Mouse (Mus musculus) gastrocnemius, postnatal 4 days (tissue): Measurements from ENCODE around the gene Cdca5. TPM values are rescaled to one million over a fixed set of nuclear protein-coding genes. Genes with fewer than 3 reads are reported as not detected.
A peak's percentile ranks its signal among the peaks of the same experiment; 100 is the strongest.

Experiments
- DNase-seq, 2 experiments: peaks; one replicate each; pipeline ENCODE4 v3.0.0; 2021 to 2022; ENCODE audit warnings: low spot score in 2 of 2, mixed read lengths in 2 of 2
- microRNA-seq: library from miRNA; unstranded; fragments of <30 nt; microRNA quantifications from one replicate; pipeline ENCODE4 v1.2.0, GENCODE M21; 2021
- total RNA-seq, 2 experiments: library from RNA; stranded (reverse); gene quantifications; 2 replicates each; pipeline ENCODE4 v1.2.3; 2021

The Cdca5 gene
- total RNA-seq, 2 experiments from 2014 or later: 7.7 to 8.1 TPM

DNA sequence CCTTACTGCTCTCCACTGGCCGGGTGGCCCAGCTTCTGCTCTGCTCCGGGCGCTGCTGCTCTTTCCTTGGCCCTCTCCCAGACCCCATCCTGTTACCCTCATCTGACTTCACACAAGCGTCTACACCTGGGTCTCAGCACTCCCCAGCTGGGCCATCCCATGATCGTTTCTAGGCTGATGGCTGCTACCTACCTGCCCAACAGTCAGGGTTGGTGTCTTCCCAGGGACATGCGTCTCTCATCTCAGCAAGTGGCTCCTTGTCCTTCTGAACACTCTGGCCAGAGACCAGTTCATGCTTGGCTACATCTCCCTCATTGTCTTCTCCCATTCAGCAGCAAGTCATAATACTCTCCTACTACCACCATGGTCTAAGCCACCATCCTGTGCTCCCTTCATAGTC is 54.9 kb downstream of the Cdca5 start:
- DNase-seq: no peak

DNA sequence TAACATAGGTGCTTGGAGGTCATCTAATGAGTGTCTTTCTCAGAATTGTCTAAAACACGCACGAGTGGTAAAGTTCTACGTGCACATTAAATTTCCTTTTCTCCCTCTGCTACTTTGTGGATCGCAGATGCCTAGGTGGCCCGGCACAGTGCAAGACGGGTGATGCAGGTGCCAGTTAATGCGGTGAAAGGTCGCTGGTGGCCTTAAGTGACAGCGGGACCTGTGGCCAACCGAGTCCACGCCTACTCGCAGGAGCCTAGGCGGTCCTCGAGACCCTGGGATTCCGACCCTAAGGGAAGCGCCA is 55.5 kb downstream of the Cdca5 start:
- no peak for DNase-seq

- DNase-seq: peak; percentile 78 to 92
Measured at GRCm38 (mm10) chr19:6140678-6141393, 56.1 kb downstream of the Cdca5 start, which contains the start of gene Batf2. Gene Batf2, plus strand, starts transcription at chr19:6140983.

DNA sequence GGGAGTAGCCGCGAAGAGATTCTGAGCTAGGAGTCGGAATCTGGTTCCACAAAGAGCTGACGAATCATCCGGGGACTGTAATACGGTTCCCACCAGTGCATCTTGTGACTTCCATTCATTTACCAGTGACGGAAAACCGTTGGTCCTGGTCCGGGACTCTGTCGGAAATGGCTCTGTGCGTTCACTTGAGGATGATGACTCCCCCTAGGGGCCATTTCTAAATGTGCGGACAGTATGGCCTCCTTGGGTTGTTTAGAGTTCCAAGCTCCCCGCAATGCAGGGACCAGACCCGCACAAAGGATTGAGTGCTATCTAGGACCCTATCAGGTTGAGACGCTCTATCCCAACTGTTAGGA is 56.6 kb downstream of the Cdca5 start, which contains the start of gene Arl2:
Gene Arl2, minus strand, starts transcription at position 155 of the 356 bp plus-strand sequence.
- peak in 1 of 2 experiments; percentile 80 for DNase-seq

Small RNA genes lying within 50 kb of the gene (microRNA-seq; reads per million reads assigned to microRNA genes)
- gene Mir6988: 1.3 reads per million

Other genes starting within 250 kb of the Cdca5 start
- 10 to 100 TPM; 16.2 to 16.7 TPM for gene Frmd8, start 209.7 kb upstream of the Cdca5 start, total RNA-seq
- 1 to 10 TPM; 3.7 to 3.8 TPM for gene Slc25a45, start 207.2 kb upstream of the Cdca5 start, total RNA-seq
- 1 to 10 TPM; 1.5 to 2.6 TPM for gene Tigd3, start 190.8 kb upstream of the Cdca5 start, total RNA-seq
- gene Dpf2, start 172.0 kb upstream of the Cdca5 start, total RNA-seq: 100 to 1,000 TPM in 1 of 2 experiments, 10 to 100 TPM in 1; 97.8 to 121 TPM
- gene Cdc42ep2, start 160.2 kb upstream of the Cdca5 start, total RNA-seq: 10 to 100 TPM; 23.1 to 27.4 TPM
- gene Pola2, start 120.8 kb upstream of the Cdca5 start, total RNA-seq: 10 to 100 TPM; 24.6 to 28.6 TPM
- gene Slc22a20, start 98.8 kb upstream of the Cdca5 start, total RNA-seq: not detected
- gene Capn1, start 69.1 kb upstream of the Cdca5 start, total RNA-seq: 10 to 100 TPM; 70.9 to 79.6 TPM
- gene Syvn1, start 38.4 kb upstream of the Cdca5 start, total RNA-seq: 10 to 100 TPM; 28.9 to 30.7 TPM
- gene Mrpl49, start 27.2 kb upstream of the Cdca5 start, total RNA-seq: 10 to 100 TPM; 45.0 to 46.2 TPM
- 1,000 to 10,000 TPM in 1 of 2 experiments, 100 to 1,000 TPM in 1; 949 to 1,029 TPM for gene Fau, start 27.1 kb upstream of the Cdca5 start, total RNA-seq
- gene Znhit2, start 23.8 kb upstream of the Cdca5 start, total RNA-seq: 10 to 100 TPM; 13.2 to 13.4 TPM
- 10 to 100 TPM in 1 of 2 experiments, 1 to 10 TPM in 1; 9.9 to 14.7 TPM for gene Tm7sf2, start 16.6 kb upstream of the Cdca5 start, total RNA-seq
- 10 to 100 TPM; 35.4 to 37.7 TPM for gene Vps51, start 7.8 kb upstream of the Cdca5 start, total RNA-seq
- not detected for gene Tmem262, start 5.0 kb upstream of the Cdca5 start, total RNA-seq
- gene Gm28374, start 2.7 kb upstream of the Cdca5 start, total RNA-seq: under 1 TPM in 1 of 2 experiments, not detected in 1; 0.52 TPM
- gene Zfpl1, start within 50 bp of the Cdca5 start, total RNA-seq: 10 to 100 TPM; 28.5 to 34.6 TPM
- under 1 TPM in 1 of 2 experiments, not detected in 1; 0.54 TPM for gene AC131692.1, start 9.4 kb downstream of the Cdca5 start, total RNA-seq
- gene Naaladl1, start 20.8 kb downstream of the Cdca5 start, total RNA-seq: under 1 TPM; 0.27 to 0.44 TPM
- gene Sac3d1, start 33.7 kb downstream of the Cdca5 start, total RNA-seq: 10 to 100 TPM; 14.8 to 16.2 TPM
- gene Snx15, start 43.3 kb downstream of the Cdca5 start, total RNA-seq: 10 to 100 TPM; 16.2 to 17.1 TPM
- under 1 TPM; 0.26 to 0.42 TPM for gene Batf2, start 56.0 kb downstream of the Cdca5 start, total RNA-seq
- 10 to 100 TPM; 60.2 to 61.7 TPM for gene Arl2, start 56.6 kb downstream of the Cdca5 start, total RNA-seq
- not detected for gene Majin, start 99.4 kb downstream of the Cdca5 start, total RNA-seq
- not detected for gene Gpha2, start 141.4 kb downstream of the Cdca5 start, total RNA-seq
- gene Ppp2r5b, start 150.9 kb downstream of the Cdca5 start, total RNA-seq: 10 to 100 TPM; 26.2 to 26.4 TPM
- 10 to 100 TPM; 15.5 to 16.7 TPM for gene Atg2a, start 156.7 kb downstream of the Cdca5 start, total RNA-seq
- 10 to 100 TPM; 91.3 to 93.9 TPM for gene Ehd1, start 191.7 kb downstream of the Cdca5 start, total RNA-seq
- gene Cdc42bpg, start 221.5 kb downstream of the Cdca5 start, total RNA-seq: 1 to 10 TPM; 6.9 to 7.7 TPM
- gene Men1, start 250.0 kb downstream of the Cdca5 start, total RNA-seq: 10 to 100 TPM; 23.6 to 24.5 TPM